Mouse (Mus musculus) spleen, adult 2 months (tissue): Measurements from ENCODE around the gene Gm4303. TPM values are rescaled to one million over a fixed set of nuclear protein-coding genes. Genes with fewer than 3 reads are reported as not detected.

ENCODE experiments used
- polyA plus RNA-seq: library from polyadenylated mRNA; depleted of rRNA; stranded (reverse); fragments of >200 nt; gene quantifications from 2 replicates; pipeline ENCODE4 v1.2.3, GENCODE M21; 2012; rRNA removed

The Gm4303 gene
- polyA plus RNA-seq, 1 experiment, result not detected

Other genes with a start within 250 kb of the Gm4303 start
- not detected in 2 replicates for gene Gm4301, start 10.3 kb upstream of the Gm4303 start, polyA plus RNA-seq
- not detected in 2 replicates for gene Gm4302, start 5.1 kb upstream of the Gm4303 start, polyA plus RNA-seq
- not detected in 2 replicates for gene Gm4305, start 5.1 kb downstream of the Gm4303 start, polyA plus RNA-seq
- not detected in 2 replicates for gene Gm4307, start 15.4 kb downstream of the Gm4303 start, polyA plus RNA-seq
- not detected in 2 replicates for gene Gm4312, start 36.6 kb downstream of the Gm4303 start, polyA plus RNA-seq
- 1.6 and 1.8 TPM in 2 replicates for gene Tmtc3, start 141.4 kb downstream of the Gm4303 start, polyA plus RNA-seq
- gene Cep290, start 141.6 kb downstream of the Gm4303 start, polyA plus RNA-seq, result 0.09 and 0.13 TPM in 2 replicates
- 4.9 and 5.0 TPM in 2 replicates for gene 4930430F08Rik, start 244.5 kb downstream of the Gm4303 start, polyA plus RNA-seq
- not detected in 2 replicates for gene 1700017N19Rik, start 244.5 kb downstream of the Gm4303 start, polyA plus RNA-seq